Comparison of ENCODE assay signal across 25 mouse cellular contexts in genomic region chr10:29180210-29180609, GRCm38 (mm10). TPM values are rescaled to one million over a fixed set of nuclear protein-coding genes. Genes with fewer than 3 reads are reported as not detected.
"Had no signal": no experiment of that assay in that cellular context is flagged by ENCODE, and none has a peak within 500 bp of the region (broad histone marks: within the 10 kb centered on the region; RNA-seq: fewer than 3 reads in every experiment).

No protein-coding gene starts in this region.

- H3K9me3 ChIP-seq: intestine, embryonic 15.5 days; kidney, embryonic 15.5 days; limb, embryonic 10.5 days; limb, embryonic 13.5 days; liver, embryonic 12.5 days; liver, embryonic 15.5 days; lung, embryonic 15.5 days; megakaryocyte, embryonic 14.5 days; midbrain, embryonic 13.5 days had no signal

- H3K27ac ChIP-seq: intestine, embryonic 15.5 days; kidney, embryonic 15.5 days; limb, embryonic 10.5 days; limb, embryonic 13.5 days; liver, embryonic 12.5 days; liver, embryonic 15.5 days; lung, embryonic 15.5 days; midbrain, embryonic 13.5 days; stomach, postnatal 0 days had no signal

- H3K9ac ChIP-seq: intestine, embryonic 15.5 days; kidney, embryonic 15.5 days; limb, embryonic 13.5 days; liver, embryonic 12.5 days; liver, embryonic 15.5 days; lung, embryonic 15.5 days; midbrain, embryonic 13.5 days had no signal

- DNase-seq: kidney, adult 11 months; kidney, adult 8-10 months; kidney, postnatal 10 days; kidney, postnatal 36 days; layer of hippocampus, adult 9-11 months; liver; lung, adult 18-20 months; lung, postnatal 10 days; lung, postnatal 36 days; right cerebral cortex, adult 18-20 months; right cerebral cortex, postnatal 14 days; right cerebral cortex, postnatal 4 days; thymus, adult 2 months; thymus, postnatal 14 days; thymus, postnatal 4 days had no signal

- ATAC-seq: intestine, embryonic 15.5 days; liver, embryonic 12.5 days; midbrain, embryonic 13.5 days had no signal

- H3K4me2 ChIP-seq: intestine, embryonic 15.5 days; kidney, embryonic 15.5 days; limb, embryonic 13.5 days; liver, embryonic 12.5 days; liver, embryonic 15.5 days; lung, embryonic 15.5 days; midbrain, embryonic 13.5 days had no signal

- H3K36me3 ChIP-seq: intestine, embryonic 15.5 days; kidney, embryonic 15.5 days; limb, embryonic 10.5 days; limb, embryonic 13.5 days; liver, embryonic 12.5 days; liver, embryonic 15.5 days; lung, embryonic 15.5 days had no signal

- H3K4me1 ChIP-seq: intestine, embryonic 15.5 days; kidney, embryonic 15.5 days; limb, embryonic 10.5 days; limb, embryonic 13.5 days; liver, embryonic 12.5 days; liver, embryonic 15.5 days; lung, embryonic 15.5 days; megakaryocyte, embryonic 14.5 days; midbrain, embryonic 13.5 days had no signal

- H3K27me3 ChIP-seq: intestine, embryonic 15.5 days; kidney, embryonic 15.5 days; limb, embryonic 13.5 days; liver, embryonic 12.5 days; liver, embryonic 15.5 days; lung, embryonic 15.5 days; megakaryocyte, embryonic 14.5 days; midbrain, embryonic 13.5 days had no signal

- H3K4me3 ChIP-seq: intestine, embryonic 15.5 days; kidney, embryonic 15.5 days; limb, embryonic 10.5 days; limb, embryonic 13.5 days; liver, embryonic 12.5 days; liver, embryonic 15.5 days; lung, embryonic 15.5 days; megakaryocyte, embryonic 14.5 days; midbrain, embryonic 13.5 days had no signal

RNA-seq across cellular contexts. Expression of gene Gm49353, which starts 18.5 kb away (rescaled TPM):
- polyA plus RNA-seq: intestine, embryonic 15.5 days; kidney, embryonic 15.5 days; limb, embryonic 10.5 days; limb, embryonic 13.5 days; liver, embryonic 12.5 days; liver, embryonic 15.5 days; thymus, adult 2 months had no signal
